ENCODE assay signal across 33 mouse cellular contexts in the genomic region with DNA sequence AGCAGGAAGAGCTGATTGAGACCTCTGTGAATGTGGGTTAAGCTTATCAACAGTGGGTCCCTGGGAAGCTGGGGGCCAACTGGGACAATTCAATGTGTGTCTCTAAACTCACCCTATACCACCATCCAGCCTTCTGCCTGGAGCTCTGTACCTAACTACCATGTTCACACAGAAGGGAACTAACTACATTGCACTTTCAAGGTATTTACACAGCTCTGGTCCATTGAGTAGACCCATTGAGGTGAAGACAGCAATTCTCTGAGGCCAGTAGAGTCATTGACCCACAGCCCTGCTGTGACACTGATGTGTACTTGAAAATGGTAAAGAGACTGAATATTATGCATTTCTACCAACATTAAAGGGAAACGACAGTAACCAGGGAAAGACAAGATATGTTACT.
"Had no signal": no experiment of that assay in that cellular context is flagged by ENCODE, and none has a peak within 500 bp of the region (broad histone marks: within the 10 kb centered on the region; RNA-seq: fewer than 3 reads in every experiment).

No protein-coding gene starts in this region.

- ATAC-seq: hindbrain, embryonic 16.5 days; hindbrain, postnatal 0 days; inflammation-experienced regulatory T-cells, adult 6 months; intestine, embryonic 15.5 days; intestine, embryonic 16.5 days; intestine, postnatal 0 days had no signal

- H3K4me3 ChIP-seq: heart, embryonic 10.5 days; heart, embryonic 12.5 days; heart, embryonic 13.5 days; heart, embryonic 15.5 days; hindbrain, embryonic 10.5 days; hindbrain, embryonic 12.5 days; hindbrain, embryonic 13.5 days; hindbrain, embryonic 15.5 days; intestine, embryonic 15.5 days; layer of hippocampus, adult 2 months; left cerebral cortex, adult 2 months had no signal

- DNase-seq: heart, postnatal 10 days; heart, postnatal 14 days; heart, postnatal 36 days; heart, postnatal 4 days; kidney, adult 18-20 months; kidney, adult 2 months; kidney, adult 8-10 months; kidney, adult 9 months; kidney, postnatal 10 days; kidney, postnatal 25 days; kidney, postnatal 36 days; kidney, postnatal 4 days; layer of hippocampus, adult 9-11 months; layer of hippocampus, postnatal 36 days had no signal

- H3K4me1 ChIP-seq: heart, embryonic 10.5 days; heart, embryonic 12.5 days; heart, embryonic 13.5 days; heart, embryonic 15.5 days; hindbrain, embryonic 10.5 days; hindbrain, embryonic 12.5 days; hindbrain, embryonic 13.5 days; hindbrain, embryonic 15.5 days; intestine, embryonic 15.5 days had no signal

- H3K36me3 ChIP-seq: heart, embryonic 10.5 days; heart, embryonic 12.5 days; heart, embryonic 13.5 days; heart, embryonic 15.5 days; hindbrain, embryonic 10.5 days; hindbrain, embryonic 12.5 days; hindbrain, embryonic 13.5 days; hindbrain, embryonic 15.5 days; intestine, embryonic 15.5 days had no signal

- H3K27ac ChIP-seq: heart, embryonic 10.5 days; heart, embryonic 13.5 days; heart, embryonic 15.5 days; hindbrain, embryonic 10.5 days; hindbrain, embryonic 12.5 days; hindbrain, embryonic 13.5 days; hindbrain, embryonic 14.5 days; hindbrain, embryonic 15.5 days; hindbrain, postnatal 0 days; intestine, embryonic 15.5 days; kidney, postnatal 0 days; layer of hippocampus, adult 2 months; left cerebral cortex, adult 2 months had no signal

- H3K4me2 ChIP-seq: heart, embryonic 11.5 days; heart, embryonic 12.5 days; heart, embryonic 13.5 days; heart, embryonic 15.5 days; hindbrain, embryonic 12.5 days; hindbrain, embryonic 13.5 days; hindbrain, embryonic 14.5 days; hindbrain, embryonic 15.5 days; intestine, embryonic 15.5 days had no signal

- H3K27me3 ChIP-seq: heart, embryonic 12.5 days; heart, embryonic 13.5 days; heart, embryonic 15.5 days; hindbrain, embryonic 12.5 days; hindbrain, embryonic 13.5 days; hindbrain, embryonic 15.5 days; intestine, embryonic 15.5 days had no signal

- H3K9ac ChIP-seq: heart, embryonic 12.5 days; heart, embryonic 13.5 days; heart, embryonic 15.5 days; hindbrain, embryonic 12.5 days; hindbrain, embryonic 13.5 days; hindbrain, embryonic 14.5 days; hindbrain, embryonic 15.5 days; intestine, embryonic 15.5 days had no signal

- H3K9me3 ChIP-seq: heart, embryonic 10.5 days; heart, embryonic 12.5 days; heart, embryonic 13.5 days; heart, embryonic 15.5 days; hindbrain, embryonic 10.5 days; hindbrain, embryonic 12.5 days; hindbrain, embryonic 13.5 days; hindbrain, embryonic 15.5 days; intestine, embryonic 15.5 days had no signal
